Mouse (Mus musculus) heart, postnatal 25 days (tissue): Measurements from ENCODE around the gene Cdc42ep4. TPM values are rescaled to one million over a fixed set of nuclear protein-coding genes. Genes with fewer than 3 reads are reported as not detected.

Source experiments
- DNase-seq: peaks from one replicate; pipeline ENCODE4 v3.0.0; 2022; ENCODE audit warnings: low spot score
- intact Hi-C: fragments of 180-260 bp; cut with DNase I; formaldehyde crosslinking; loops from one replicate; pipeline ENCODE4 v1.15.1; 2025
- total RNA-seq, 2 experiments: library from RNA; stranded (reverse); gene quantifications; 2 replicates each; pipeline ENCODE4 v1.2.3; 2021

Cdc42ep4 gene
- total RNA-seq, 2 experiments from 2014 or later = 12.5 to 17.7 TPM

GRCm38 (mm10) chr11:113752685-113753430 is 1.2 kb upstream of the Cdc42ep4 start:
- intact Hi-C loops = no loop called here

DNA sequence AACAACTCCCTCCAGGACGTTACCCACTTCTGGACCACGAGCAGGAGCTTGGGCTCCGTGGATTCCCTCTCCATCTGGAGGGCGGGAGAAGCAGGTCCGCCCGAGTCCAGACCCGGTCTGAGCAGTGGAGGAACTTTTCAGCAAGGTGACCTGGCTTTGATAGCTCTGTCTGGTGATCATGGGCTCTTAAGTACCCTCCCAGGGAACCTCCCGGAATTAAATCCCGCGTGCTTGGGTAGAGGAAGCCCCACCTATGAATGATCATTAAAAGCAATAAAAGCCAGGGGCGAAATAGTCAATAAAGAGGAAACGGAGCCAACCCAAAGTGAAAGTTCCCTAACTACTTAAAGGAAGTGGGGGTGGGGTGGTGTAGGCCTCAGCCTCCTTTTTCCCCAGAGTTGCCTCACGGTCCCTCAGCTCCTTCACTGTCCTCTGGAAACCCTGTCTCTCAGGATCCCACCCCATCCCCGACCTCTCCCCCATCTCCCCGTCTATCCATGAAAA is 529 bp upstream of the Cdc42ep4 start:
- no peak for DNase-seq
- intact Hi-C loops = no loop called here

More at GRCm38 (mm10) chr11:113752685-113753430, 1.2 kb upstream of the Cdc42ep4 start:
- DNase-seq = no peak

DNA sequence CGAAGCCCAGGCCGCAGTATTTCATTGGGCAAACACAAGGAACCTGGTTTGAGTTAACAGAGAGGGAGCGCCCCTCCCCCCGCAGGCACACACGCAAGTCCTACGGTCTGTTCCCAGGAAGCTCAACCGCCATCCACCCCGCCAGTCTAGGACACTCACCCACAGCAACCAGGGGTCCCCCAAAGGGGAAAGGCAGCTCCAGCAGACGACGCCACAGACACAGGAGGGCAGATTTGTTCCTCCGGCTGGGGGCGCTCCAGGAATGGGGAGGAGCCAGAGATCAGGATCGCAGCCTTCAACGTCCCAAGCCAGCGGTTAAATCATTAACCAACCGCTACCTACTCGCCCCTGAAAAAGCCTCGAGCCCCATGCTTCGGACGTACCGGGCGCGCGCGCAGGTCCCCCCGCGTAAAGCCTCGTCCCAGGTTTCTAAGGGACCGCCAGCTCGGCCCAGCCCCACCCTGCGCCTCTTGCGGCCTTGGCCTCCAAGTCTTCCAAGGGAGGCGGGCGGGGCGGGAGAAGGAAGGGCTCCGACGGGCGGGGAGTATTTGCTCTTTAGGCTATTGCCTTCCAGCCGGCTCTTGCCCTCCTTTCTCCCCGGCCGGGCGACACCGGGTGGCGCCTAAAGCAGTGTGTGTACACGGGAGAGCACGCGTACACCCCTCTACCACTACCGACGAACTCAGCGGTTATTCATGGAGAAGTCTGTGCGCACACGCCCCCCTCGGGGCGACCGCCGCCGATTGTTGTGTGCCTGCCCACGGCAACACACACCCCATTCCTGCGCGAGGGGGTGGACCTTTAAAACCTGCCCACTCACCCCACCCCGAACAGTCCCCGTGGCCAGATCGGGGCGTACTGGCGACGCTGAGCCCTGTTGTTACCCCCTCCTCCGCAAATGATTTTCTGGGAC is 854 bp downstream of the Cdc42ep4 start:
- DNase-seq = peak; percentile 63
- intact Hi-C loops = loop anchor here (2.0 kb wide), 2 partner anchors 46 to 60 kb away; no protein-coding TSS in a partner anchor

GRCm38 (mm10) chr11:113749749-113750351 is 1.8 kb downstream of the Cdc42ep4 start:
- no peak for DNase-seq
- intact Hi-C loops = loop anchor here (1.0 to 2.0 kb wide), 3 partner anchors 13 to 61 kb away; no protein-coding TSS in a partner anchor

- DNase-seq = no peak
- intact Hi-C loops = loop anchor here (1.0 kb wide), 1 partner anchor 12 kb away; no protein-coding TSS in a partner anchor
These were observed 2.7 kb downstream of the Cdc42ep4 start for GRCm38 (mm10) chr11:113748797-113749521.

GRCm38 (mm10) chr11:113747725-113748380 is 3.8 kb downstream of the Cdc42ep4 start:
- intact Hi-C loops = no loop called here
- no peak for DNase-seq

DNA sequence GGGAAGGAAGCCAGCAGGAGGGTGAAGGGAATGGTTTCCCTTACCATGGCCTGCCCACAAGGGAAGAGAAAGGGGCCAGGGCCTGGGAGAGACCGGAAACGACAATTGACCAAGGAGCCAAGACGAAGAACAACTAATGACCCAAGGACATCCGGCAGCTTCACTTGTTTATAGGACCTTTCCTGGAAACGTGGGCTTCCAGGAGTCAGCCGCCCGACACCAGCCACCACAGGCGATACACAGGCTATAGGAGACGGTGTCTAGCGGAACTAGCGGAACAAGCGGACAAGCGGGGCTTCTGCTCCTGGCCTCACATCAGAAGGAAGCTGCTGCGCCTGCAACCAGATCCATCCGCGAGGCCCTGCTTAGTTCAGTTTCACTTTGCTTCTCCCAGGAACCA is 4.6 kb downstream of the Cdc42ep4 start:
- DNase-seq = no peak
- intact Hi-C loops = no loop called here

DNA sequence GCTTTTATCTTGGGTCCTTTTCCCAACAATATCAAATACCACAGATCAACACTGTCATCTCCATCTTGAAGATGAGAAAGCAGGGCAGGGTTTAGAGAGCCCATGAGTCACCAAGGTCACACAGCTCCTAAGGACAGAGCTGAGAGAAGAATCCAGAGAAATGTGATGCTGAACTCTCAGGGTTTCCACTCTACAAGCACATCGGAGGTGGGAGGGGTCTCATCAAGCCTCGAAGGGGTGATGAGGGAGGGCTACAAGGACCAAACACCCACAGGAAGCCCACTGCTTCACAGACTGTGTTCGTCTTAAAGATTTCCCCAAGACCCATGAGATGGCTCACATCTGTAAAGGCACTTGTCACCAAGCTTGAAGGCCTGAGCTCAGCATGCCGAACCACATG is 5.7 kb downstream of the Cdc42ep4 start:
- intact Hi-C loops = no loop called here
- no peak for DNase-seq

GRCm38 (mm10) chr11:113742998-113743397 is 8.7 kb downstream of the Cdc42ep4 start:
- intact Hi-C loops = no loop called here
- no peak for DNase-seq

GRCm38 (mm10) chr11:113740100-113740499 is 11.6 kb downstream of the Cdc42ep4 start:
- DNase-seq = no peak
- intact Hi-C loops = no loop called here

DNA sequence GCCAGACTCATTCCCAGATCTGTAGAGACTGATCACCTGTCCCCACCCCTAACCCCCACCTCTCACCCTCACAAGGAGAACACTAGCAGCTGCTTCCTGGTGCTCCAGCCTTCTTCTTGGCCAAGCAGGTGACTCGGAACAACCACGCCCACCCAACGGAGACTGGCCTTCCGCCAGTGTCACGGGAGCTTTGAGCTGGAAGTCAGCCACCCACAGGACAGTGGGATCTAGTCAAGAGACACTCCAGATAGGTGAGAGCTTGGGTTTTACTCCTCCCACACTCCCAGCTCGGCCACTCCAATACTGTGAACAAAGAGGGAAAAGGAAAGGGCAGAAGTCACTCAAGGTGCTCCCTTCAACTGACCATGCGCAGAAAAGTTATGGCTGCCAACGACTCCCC is 12.5 kb downstream of the Cdc42ep4 start:
- intact Hi-C loops = no loop called here
- no peak for DNase-seq

- intact Hi-C loops = loop anchor here (1.0 kb wide), 1 partner anchor 11 kb away; no protein-coding TSS in a partner anchor
- DNase-seq = no peak
These were observed 13.8 kb downstream of the Cdc42ep4 start for GRCm38 (mm10) chr11:113737912-113738311.

DNA sequence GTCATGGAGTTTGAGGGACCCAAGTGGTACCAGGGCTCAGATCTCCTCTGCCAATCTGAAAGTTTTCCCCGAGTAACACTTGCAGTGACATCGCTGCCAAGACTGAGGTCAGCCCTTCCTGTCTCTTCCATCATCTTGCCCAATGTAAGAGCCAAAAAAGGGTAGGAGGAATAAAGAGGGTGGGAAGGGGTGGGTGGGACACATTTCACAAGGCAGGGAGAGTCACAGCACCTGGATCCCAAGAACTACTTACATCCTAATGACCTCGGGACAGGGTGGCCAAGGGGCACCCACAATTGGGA is 14.2 kb downstream of the Cdc42ep4 start:
- intact Hi-C loops = loop anchor here (1.0 kb wide), 1 partner anchor 12 kb away; no protein-coding TSS in a partner anchor
- no peak for DNase-seq

GRCm38 (mm10) chr11:113736848-113737552 is 14.7 kb downstream of the Cdc42ep4 start:
- DNase-seq = no peak
- intact Hi-C loops = loop anchor here (1.0 kb wide), 1 partner anchor 12 kb away; no protein-coding TSS in a partner anchor

GRCm38 (mm10) chr11:113735151-113735550 is 16.5 kb downstream of the Cdc42ep4 start:
- intact Hi-C loops = no loop called here
- no peak for DNase-seq

GRCm38 (mm10) chr11:113733631-113734364 is 17.9 kb downstream of the Cdc42ep4 start:
- intact Hi-C loops = no loop called here
- DNase-seq = no peak

- DNase-seq = no peak
- intact Hi-C loops = no loop called here
These were observed 19.6 kb downstream of the Cdc42ep4 start for GRCm38 (mm10) chr11:113731945-113732612.
